Mouse (Mus musculus): ENCODE measurements around the gene Gpr25. TPM values are rescaled to one million over a fixed set of nuclear protein-coding genes. Genes with fewer than 3 reads are reported as not detected.
A peak's percentile ranks its signal among the peaks of the same experiment; 100 is the strongest.

Gene Gpr25
- polyA plus RNA-seq (2017; shearing (Covaris generic)), result not detected

- no peak for ATAC-seq
These were observed at the start of gene Gpr25 for GRCm38 (mm10) chr1:136260635-136261238. Gene Gpr25 (minus strand): TSS chr1:136260873.

GRCm38 (mm10) chr1:136309193-136309592, 48.5 kb upstream of the Gpr25 start:
- no peak for ATAC-seq

DNA sequence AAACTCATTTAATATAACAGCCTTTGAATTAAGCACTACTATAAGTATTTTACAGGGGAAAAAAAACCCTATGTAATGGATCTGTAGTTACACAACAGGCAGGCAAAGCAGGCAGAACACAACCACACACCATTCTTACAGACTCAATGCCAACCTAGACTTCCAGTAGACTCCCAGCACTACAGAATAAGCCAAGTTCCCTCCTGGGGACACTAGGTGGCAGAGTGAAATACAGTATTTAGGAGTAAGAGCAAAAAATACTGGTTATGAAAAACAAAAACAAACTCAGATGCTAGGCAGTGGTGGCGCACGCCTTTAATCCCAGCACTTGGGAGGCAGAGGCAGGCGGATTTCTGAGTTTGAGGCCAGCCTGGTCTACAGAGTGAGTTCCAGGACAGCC, 45.8 kb upstream of the Gpr25 start:
- ATAC-seq, result peak; percentile 50

DNA sequence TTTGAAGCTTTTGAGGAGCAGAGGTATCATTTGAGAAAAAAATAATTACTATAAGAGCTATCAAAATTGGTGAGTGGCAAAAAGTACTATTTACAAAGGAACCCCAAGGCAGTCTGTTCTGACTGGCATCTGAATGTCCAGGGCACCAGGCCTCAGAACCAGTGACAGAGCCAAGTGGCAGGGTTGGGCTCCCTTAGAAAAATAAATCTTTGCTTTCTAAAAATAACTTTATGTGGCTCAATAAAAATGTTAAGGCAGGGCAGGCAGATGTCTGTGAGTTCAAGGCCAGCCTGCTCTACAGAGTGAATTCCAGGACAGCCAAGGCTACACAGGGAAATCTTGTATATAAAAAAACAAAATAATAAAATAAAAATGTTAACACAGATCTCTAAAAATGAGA, 33.3 kb upstream of the Gpr25 start:
- no peak for ATAC-seq

DNA sequence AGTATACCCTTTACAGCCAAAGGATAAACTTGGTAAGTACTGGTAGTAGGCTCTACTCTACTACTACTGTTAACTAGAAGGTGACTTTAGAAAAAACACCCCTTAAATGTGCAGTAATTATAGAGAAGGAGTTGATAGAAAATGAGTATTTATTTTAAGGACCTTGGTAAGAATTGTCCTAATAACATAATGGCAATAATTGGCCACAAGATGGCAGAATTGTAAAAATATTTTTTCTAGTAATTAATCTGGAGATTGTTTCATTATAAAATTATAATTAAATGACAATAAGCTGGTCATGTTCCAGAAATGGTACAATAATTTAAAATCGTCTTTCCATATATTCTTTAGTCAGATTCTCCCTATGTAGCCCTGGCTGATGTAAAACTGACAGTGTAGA, 29.1 kb upstream of the Gpr25 start:
- no peak for ATAC-seq

GRCm38 (mm10) chr1:136277366-136277765, 16.7 kb upstream of the Gpr25 start:
- no peak for ATAC-seq

- no peak for ATAC-seq
These were observed 7.6 kb upstream of the Gpr25 start for GRCm38 (mm10) chr1:136268224-136268623.

- no peak for ATAC-seq
These were observed 5.5 kb upstream of the Gpr25 start for GRCm38 (mm10) chr1:136266127-136266526.

DNA sequence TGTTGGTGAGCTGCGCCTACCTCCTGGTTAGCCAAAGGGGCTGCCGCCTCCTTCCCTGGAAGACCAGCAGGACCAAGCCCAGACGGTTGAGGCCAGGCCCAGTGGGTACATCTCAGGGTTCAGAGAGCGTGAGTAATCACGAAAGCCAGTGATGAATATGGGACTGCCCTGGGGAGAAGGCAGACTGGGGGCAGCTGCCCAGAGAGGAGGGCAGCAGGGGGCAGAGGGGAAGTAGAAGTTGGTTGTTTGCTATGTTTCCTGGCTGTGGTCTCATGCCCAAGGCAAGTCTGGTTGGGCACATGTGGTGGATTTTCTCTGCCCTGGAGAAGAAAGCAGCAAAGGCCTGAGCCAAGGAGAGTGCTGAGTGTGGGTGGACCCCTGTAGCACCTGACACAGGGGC, 2.7 kb upstream of the Gpr25 start:
- no peak for ATAC-seq

GRCm38 (mm10) chr1:136259893-136260634, 609 bp downstream of the Gpr25 start:
- no peak for ATAC-seq

DNA sequence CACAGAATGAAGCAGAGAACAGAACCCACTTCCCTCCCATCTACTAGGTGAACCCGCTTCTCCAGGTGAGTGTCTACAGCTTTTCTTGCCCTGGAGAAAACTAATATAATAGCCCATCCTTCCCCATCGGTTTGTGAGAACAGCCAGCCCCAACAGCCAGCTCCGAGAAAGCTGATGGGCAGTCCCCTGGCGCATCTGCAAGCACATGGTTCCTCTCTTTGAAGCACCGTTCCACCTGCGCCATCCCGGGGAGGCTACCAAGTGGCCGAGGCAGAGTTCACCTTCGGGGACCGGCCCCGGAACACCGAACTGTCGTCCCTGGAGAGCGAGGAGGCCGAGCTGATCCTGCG, 1.2 kb downstream of the Gpr25 start:
- ATAC-seq, result no peak

GRCm38 (mm10) chr1:136258495-136258894, 2.2 kb downstream of the Gpr25 start:
- ATAC-seq, result no peak

GRCm38 (mm10) chr1:136255657-136256056, 5.0 kb downstream of the Gpr25 start:
- ATAC-seq, result peak; percentile 18

- peak; percentile 66 for ATAC-seq
These were observed 5.5 kb downstream of the Gpr25 start for GRCm38 (mm10) chr1:136255174-136255573.

GRCm38 (mm10) chr1:136254503-136255065, 6.1 kb downstream of the Gpr25 start:
- ATAC-seq, result peak; percentile 52

- no peak for ATAC-seq
These were observed 7.2 kb downstream of the Gpr25 start for GRCm38 (mm10) chr1:136253472-136253871.

DNA sequence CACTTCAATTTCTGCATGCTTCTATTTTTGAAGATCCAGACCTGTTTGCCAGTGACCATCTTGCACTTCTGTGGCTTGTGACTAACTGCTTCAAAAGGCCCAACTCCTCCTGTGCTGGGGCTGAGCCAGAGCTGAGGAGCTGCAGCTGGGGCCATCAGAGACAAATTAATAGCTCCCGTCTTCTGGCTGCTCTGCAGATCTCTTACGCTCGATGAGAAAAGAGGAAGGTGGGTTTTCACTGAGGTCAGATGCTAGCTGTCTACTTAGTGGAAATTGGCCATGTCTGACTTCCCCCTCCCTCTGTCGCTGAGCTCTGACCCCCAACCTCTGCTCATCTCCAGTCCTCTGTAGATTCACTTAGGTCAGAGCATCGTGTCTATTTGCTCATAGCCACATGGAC, 11.0 kb downstream of the Gpr25 start:
- ATAC-seq, result no peak

- no peak for ATAC-seq
These were observed 13.3 kb downstream of the Gpr25 start for GRCm38 (mm10) chr1:136247393-136247792.

DNA sequence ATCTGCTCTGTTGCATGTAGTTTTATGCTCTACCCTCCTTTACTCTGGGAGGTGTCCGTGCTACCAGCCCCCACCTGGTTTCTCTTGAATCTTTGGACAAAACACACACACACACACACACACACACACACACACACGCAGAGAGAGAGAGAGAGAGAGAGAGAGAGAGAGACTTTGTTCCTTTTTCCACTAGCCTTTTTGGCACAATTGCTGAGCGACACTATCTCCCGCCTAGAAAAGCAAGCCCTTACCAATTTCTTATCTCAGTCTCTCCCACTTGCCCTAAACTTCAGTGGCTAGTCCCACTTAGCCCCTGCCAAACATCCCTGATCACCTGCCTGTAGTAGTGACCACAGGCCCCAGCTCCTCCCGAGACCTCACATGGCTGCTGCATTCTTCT, 16.2 kb downstream of the Gpr25 start:
- ATAC-seq, result no peak

- ATAC-seq, result no peak
These were observed 18.9 kb downstream of the Gpr25 start for GRCm38 (mm10) chr1:136241801-136242200.

GRCm38 (mm10) chr1:136238495-136238894, 22.2 kb downstream of the Gpr25 start:
- ATAC-seq, result no peak

- peak; percentile 41 for ATAC-seq
These were observed 26.0 kb downstream of the Gpr25 start for GRCm38 (mm10) chr1:136234595-136235092.

GRCm38 (mm10) chr1:136233892-136234594, 26.6 kb downstream of the Gpr25 start, which contains the start of gene Inava:
Gene Inava (minus strand): TSS chr1:136234264.
- ATAC-seq, result peak; percentile 70

Measured in inflammation-experienced regulatory T-cells, adult 6 months (primary cell).